Mouse (Mus musculus) embryonic stem cell, embryonic (primary cell): ENCODE measurements around the gene Anln.

Experiments
- CTCF ChIA-PET, 4 experiments: fragments of 300-600 bp in 2 of 4; fragments of 350-600 bp in 2 of 4; sonication (Branson Sonifier 250); formaldehyde crosslinking; loops; one replicate each; lab custom pipeline; 2022; ENCODE audit warnings: inconsistent platforms in 2 of 4; lab: Charles Lee
- POLR2A ChIA-PET, 4 experiments: fragments of 300-600 bp in 2 of 4; fragments of 350-600 bp in 2 of 4; sonication (Branson Sonifier 250); formaldehyde crosslinking; loops; one replicate each; lab custom pipeline; 2022; ENCODE audit warnings: antibody characterized with exemption in 4 of 4, inconsistent platforms in 1 of 4; lab: Charles Lee

Gene Anln

GRCm38 (mm10) chr9:22389021-22389476, at the start of gene Anln:
Gene Anln (minus strand): TSS chr9:22389188.
- ChIA-PET CTCF (interaction anchor here (0.5 to 2.6 kb wide), 12 partner anchors 9 to 245 kb away, joined by 3 to 11 read pairs (median 4); partner anchors contain the start of genes 9530077C05Rik (in 3 of the 4) and Pigyl (in 1 of the 4)), POLR2A (interaction anchor here (0.5 to 5.4 kb wide), 73 partner anchors 8 to 830 kb away, joined by 3 to 54 read pairs (median 5); partner anchors contain the start of genes 9530077C05Rik (in 3 of the 4), Zfp599 (in 3 of the 4), Zfp809 (in 3 of the 4) and Pigyl (in 2 of the 4))

DNA sequence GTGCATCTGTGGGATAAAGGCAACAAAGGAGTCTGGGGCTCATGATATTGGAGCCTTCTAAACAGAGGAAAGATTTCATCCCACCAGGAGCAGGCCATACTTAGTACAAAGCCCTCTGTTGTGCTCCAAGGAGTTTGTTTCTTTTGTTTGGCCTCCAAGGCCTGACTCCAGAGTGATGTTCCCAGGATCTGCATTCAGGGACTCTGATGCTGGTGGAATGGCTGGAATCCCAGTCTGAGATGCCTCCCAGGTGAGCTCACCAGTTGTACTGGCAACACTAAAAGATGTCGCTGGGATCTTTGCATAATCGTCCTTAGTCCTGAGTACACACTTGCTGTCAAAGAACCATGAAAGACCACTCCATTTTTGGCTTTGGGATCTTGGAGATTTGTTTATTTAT, 45.1 kb upstream of the Anln start:
- ChIA-PET CTCF (interaction anchor here in 1 of 4 experiments (1.3 kb wide), 1 partner anchor 23 kb away, joined by 5 read pairs; the partner anchor contains the start of gene 9530077C05Rik), POLR2A (no interaction called here)

DNA sequence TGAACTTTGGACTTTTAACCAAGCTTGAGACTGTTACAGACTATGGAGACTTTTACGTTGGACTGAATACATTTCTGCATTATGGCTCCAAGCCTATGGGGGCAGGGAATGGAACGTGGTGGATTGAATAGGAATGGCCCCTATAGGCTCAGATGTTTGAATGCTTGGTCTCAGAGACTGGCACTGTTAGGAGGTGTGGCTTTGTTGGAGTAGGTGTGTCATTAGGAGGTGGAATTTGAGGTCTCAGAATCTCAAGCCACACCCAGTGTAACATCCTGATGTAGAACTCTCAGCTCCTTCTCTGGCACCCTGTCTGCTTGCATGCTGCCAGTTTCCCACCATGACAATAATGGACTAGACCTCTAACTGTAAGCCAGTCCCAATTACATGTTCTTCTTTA, 44.2 kb upstream of the Anln start:
- ChIA-PET CTCF (interaction anchor here in 1 of 4 experiments (1.3 kb wide), 1 partner anchor 22 kb away, joined by 5 read pairs; the partner anchor contains the start of gene 9530077C05Rik), POLR2A (interaction anchor here in 2 of 4 experiments (0.6 to 1.4 kb wide), 3 partner anchors 21 to 1780 kb away, joined by 3 to 7 read pairs (median 4); partner anchors contain the start of gene 9530077C05Rik (in 2 of the 2))

DNA sequence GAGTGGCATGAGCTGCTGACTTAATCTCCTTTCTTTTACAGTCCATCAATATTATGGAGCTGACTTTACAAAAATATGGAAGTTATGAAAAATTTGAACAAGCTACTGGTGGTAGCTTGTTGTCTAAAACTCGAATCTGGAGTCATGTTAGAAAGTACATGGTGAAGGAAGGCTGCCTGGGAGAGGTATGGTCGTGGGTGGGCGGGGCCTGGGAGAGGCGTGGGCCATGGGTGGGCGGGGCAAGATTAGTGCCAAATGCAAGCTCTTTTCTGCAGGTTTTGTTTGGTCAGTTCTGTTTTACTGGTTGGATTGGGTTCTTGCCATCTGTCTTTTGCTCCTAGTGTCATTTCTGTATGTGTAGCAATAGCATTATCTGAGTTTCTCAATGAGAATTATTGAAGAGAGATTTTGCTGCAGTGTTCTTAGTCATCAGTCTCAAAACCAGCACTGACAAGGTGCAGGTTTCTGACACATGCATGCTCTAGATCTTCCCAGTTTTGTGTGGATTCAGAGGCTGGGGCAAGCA, 41.4 kb upstream of the Anln start:
- ChIA-PET POLR2A (interaction anchor here in 3 of 4 experiments (0.7 to 1.5 kb wide), 11 partner anchors 10 to 242 kb away, joined by 3 to 6 read pairs (median 3); partner anchors contain the start of genes 9530077C05Rik (in 2 of the 3) and Zfp599 (in 1 of the 3)), CTCF (interaction anchor here in 2 of 4 experiments (0.6 to 1.6 kb wide), 4 partner anchors 19 to 596 kb away, joined by 3 to 7 read pairs (median 3); partner anchors contain the start of gene 9530077C05Rik (in 1 of the 2))

- POLR2A ChIA-PET: interaction anchor here in 3 of 4 experiments (0.7 to 1.5 kb wide), 11 partner anchors 9 to 241 kb away, joined by 3 to 6 read pairs (median 3); partner anchors contain the start of genes 9530077C05Rik (in 2 of the 3) and Zfp599 (in 1 of the 3)
- CTCF ChIA-PET: interaction anchor here in 3 of 4 experiments (0.6 to 1.6 kb wide), 5 partner anchors 15 to 595 kb away, joined by 3 to 7 read pairs (median 3); partner anchors contain the start of gene 9530077C05Rik (in 1 of the 3)
Observed at GRCm38 (mm10) chr9:22429533-22430241, 40.7 kb upstream of the Anln start.

GRCm38 (mm10) chr9:22428666-22429410, 39.9 kb upstream of the Anln start:
- CTCF ChIA-PET: interaction anchor here in 2 of 4 experiments (1.1 to 1.3 kb wide), 2 partner anchors 17 to 21 kb away, joined by 3 to 5 read pairs; partner anchors contain the start of gene 9530077C05Rik (in 1 of the 2)
- POLR2A ChIA-PET: interaction anchor here in 1 of 4 experiments (1.1 kb wide), 1 partner anchor 17 kb away, joined by 4 read pairs; the partner anchor contains the start of gene 9530077C05Rik

GRCm38 (mm10) chr9:22428028-22428665, 39.2 kb upstream of the Anln start:
- ChIA-PET POLR2A (interaction anchor here in 1 of 4 experiments (1.1 kb wide), 1 partner anchor 16 kb away, joined by 4 read pairs; the partner anchor contains the start of gene 9530077C05Rik), CTCF (interaction anchor here in 2 of 4 experiments (0.7 to 1.3 kb wide), 3 partner anchors 17 to 263 kb away, joined by 3 to 6 read pairs (median 5); partner anchors contain the start of gene 9530077C05Rik (in 1 of the 2))

DNA sequence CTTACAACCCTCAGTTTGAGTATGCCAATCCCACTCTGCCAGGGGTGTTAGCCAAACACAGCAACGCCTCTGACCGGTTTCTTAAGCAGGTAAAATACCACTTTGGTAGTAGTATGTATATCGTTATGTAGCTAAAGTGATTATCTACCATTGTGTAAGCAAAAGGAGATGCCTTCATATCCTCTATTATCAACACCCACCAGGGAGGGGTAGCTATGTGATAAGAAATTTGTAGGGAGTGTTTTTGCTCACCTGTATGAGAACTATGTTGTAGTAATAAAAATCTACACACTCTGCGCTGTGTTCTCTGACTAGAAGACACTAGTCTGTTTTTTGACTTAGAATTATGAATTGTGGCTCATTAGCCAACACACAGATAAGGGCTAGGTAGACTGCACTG, 35.7 kb upstream of the Anln start:
- POLR2A ChIA-PET: interaction anchor here in 3 of 4 experiments (0.6 to 3.5 kb wide), 6 partner anchors 13 to 230 kb away, joined by 4 to 14 read pairs (median 7); partner anchors contain the start of gene 9530077C05Rik (in 2 of the 3)
- CTCF ChIA-PET: interaction anchor here (0.6 to 2.6 kb wide), 5 partner anchors 13 to 299 kb away, joined by 3 to 10 read pairs (median 5); partner anchors contain the start of gene 9530077C05Rik (in 3 of the 4)

- CTCF ChIA-PET: interaction anchor here in 3 of 4 experiments (1.5 to 2.6 kb wide), 3 partner anchors 13 kb away, joined by 5 to 10 read pairs (median 6); partner anchors contain the start of gene 9530077C05Rik (in 3 of the 3)
- POLR2A ChIA-PET: interaction anchor here in 2 of 4 experiments (0.7 to 3.5 kb wide), 5 partner anchors 13 to 151 kb away, joined by 3 to 14 read pairs (median 7); partner anchors contain the start of gene 9530077C05Rik (in 2 of the 2)
Observed at GRCm38 (mm10) chr9:22424196-22424595, 35.2 kb upstream of the Anln start.

DNA sequence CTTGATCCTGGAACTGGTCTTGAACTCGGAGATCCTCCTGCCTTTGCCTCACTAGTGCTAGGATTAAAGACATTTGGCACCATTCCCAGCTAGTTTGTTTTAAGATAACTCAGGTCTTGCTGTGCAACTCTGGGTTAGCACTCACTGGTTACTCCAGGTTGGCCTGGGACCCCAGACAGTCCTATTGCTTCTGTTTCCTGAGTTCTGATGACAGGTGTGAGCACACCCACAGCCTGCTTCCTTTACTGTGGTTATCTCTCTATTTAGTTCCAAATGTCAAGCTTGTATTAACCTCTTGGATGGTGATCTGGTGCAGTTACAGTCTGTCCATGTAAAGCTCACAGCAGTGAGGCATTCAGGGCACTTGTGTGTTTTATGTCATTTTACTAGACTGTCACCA, 34.5 kb upstream of the Anln start:
- POLR2A ChIA-PET: interaction anchor here in 2 of 4 experiments (0.7 to 3.5 kb wide), 4 partner anchors 12 to 151 kb away, joined by 3 to 14 read pairs (median 8); partner anchors contain the start of gene 9530077C05Rik (in 2 of the 2)
- CTCF ChIA-PET: interaction anchor here in 3 of 4 experiments (1.5 to 2.6 kb wide), 3 partner anchors 12 kb away, joined by 5 to 10 read pairs (median 6); partner anchors contain the start of gene 9530077C05Rik (in 3 of the 3)

DNA sequence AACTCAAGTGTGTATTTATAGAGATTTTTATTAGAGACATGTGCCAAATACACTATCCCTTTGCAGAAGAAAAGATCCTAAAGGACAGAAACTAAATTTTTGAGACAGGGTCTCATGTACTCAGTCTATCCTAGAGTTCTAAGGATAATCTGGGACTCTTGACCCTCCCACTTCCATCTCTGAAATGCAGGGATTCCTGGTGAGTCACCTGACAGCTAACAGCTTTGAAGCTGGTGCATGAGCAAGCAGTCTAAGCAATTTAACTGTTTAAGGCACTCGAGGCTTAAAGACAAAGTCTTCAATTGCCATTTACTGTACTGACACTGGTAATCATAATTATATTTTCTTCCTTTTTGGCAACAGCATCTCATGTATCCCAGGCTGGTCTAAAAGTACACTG, 33.6 kb upstream of the Anln start:
- POLR2A ChIA-PET: no interaction called here
- CTCF ChIA-PET: interaction anchor here in 1 of 4 experiments (2.0 kb wide), 1 partner anchor 11 kb away, joined by 5 read pairs; the partner anchor contains the start of gene 9530077C05Rik

GRCm38 (mm10) chr9:22420491-22420890, 31.5 kb upstream of the Anln start:
- ChIA-PET CTCF (no interaction called here), POLR2A (interaction anchor here in 2 of 4 experiments (1.0 to 1.1 kb wide), 2 partner anchors 9 to 10 kb away, joined by 3 to 4 read pairs; no protein-coding TSS in a partner anchor)

GRCm38 (mm10) chr9:22419877-22420276, 30.9 kb upstream of the Anln start:
- CTCF ChIA-PET: no interaction called here
- POLR2A ChIA-PET: interaction anchor here in 1 of 4 experiments (1.0 kb wide), 1 partner anchor 10 kb away, joined by 4 read pairs; no protein-coding TSS in a partner anchor

DNA sequence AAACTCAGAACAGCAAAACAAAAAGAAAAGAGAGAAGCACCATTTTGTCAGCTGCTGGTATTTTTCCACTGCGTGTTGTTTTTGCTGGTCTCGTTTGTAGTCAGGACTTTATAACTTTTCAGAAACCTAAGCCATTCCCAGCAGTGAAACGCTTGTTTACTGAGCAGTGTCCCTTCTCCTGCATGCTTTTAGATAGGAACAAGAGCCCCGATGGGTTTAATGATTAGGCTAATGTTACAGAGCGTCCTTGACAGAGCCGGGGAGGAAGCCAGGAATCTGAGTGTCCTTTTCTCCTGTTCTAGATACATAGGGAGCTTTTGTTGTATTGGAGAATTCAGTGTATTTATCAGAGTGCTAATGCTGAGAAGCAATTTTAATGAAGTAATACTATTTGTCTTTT, 28.6 kb upstream of the Anln start:
- ChIA-PET POLR2A (interaction anchor here in 1 of 4 experiments (0.7 to 1.5 kb wide), 2 partner anchors 69 to 157 kb away, joined by 3 read pairs; no protein-coding TSS in a partner anchor), CTCF (no interaction called here)

GRCm38 (mm10) chr9:22416187-22416586, 27.2 kb upstream of the Anln start:
- ChIA-PET POLR2A (interaction anchor here in 1 of 4 experiments (1.5 kb wide), 1 partner anchor 70 kb away, joined by 3 read pairs; no protein-coding TSS in a partner anchor), CTCF (no interaction called here)
